Mouse (Mus musculus): ENCODE data around the gene Crkl. TPM values are rescaled to one million over a fixed set of nuclear protein-coding genes. Genes with fewer than 3 reads are reported as not detected.

Gene Crkl
- polyA plus RNA-seq, 2 experiments from 2014 or later: 20.2 to 24.2 TPM

GRCm38 (mm10) chr16:17530640-17531288 lies 79.0 kb downstream of the Crkl start, which contains the start of gene Thap7:
Gene Thap7, minus strand, starts transcription at chr16:17531136.
- ATAC-seq: peak; percentile 94

- ATAC-seq: no peak
Measured at GRCm38 (mm10) chr16:17532271-17532670, 80.5 kb downstream of the Crkl start.

- no peak for ATAC-seq
Measured at GRCm38 (mm10) chr16:17532676-17533329, 81.0 kb downstream of the Crkl start.

GRCm38 (mm10) chr16:17536584-17536983 lies 84.8 kb downstream of the Crkl start:
- ATAC-seq: no peak

Other genes starting within 250 kb of the Crkl start
- 100 to 1,000 TPM; 246 to 283 TPM for gene Ube2l3, start 249.3 kb upstream of the Crkl start, polyA plus RNA-seq (2017; shearing (Covaris generic))
- not detected for gene Rimbp3, start 243.4 kb upstream of the Crkl start, polyA plus RNA-seq (2017; shearing (Covaris generic))
- gene Hic2, start 218.4 kb upstream of the Crkl start, polyA plus RNA-seq (2017; shearing (Covaris generic)): 1 to 10 TPM in 1 of 2 experiments, under 1 TPM in 1; 0.89 to 2.1 TPM
- 10 to 100 TPM; 31.0 to 41.3 TPM for gene Tmem191c, start 175.9 kb upstream of the Crkl start, polyA plus RNA-seq (2017; shearing (Covaris generic))
- under 1 TPM; 0.82 TPM for gene Serpind1, start 120.6 kb upstream of the Crkl start, polyA plus RNA-seq (2017; shearing (Covaris generic))
- 10 to 100 TPM; 10.5 to 22.1 TPM for gene Snap29, start 46.0 kb upstream of the Crkl start, polyA plus RNA-seq (2017; shearing (Covaris generic))
- 10 to 100 TPM; 56.9 to 57.5 TPM for gene Pi4ka, start 45.7 kb upstream of the Crkl start, polyA plus RNA-seq (2017; shearing (Covaris generic))
- gene Aifm3, start 37.6 kb downstream of the Crkl start, polyA plus RNA-seq (2017; shearing (Covaris generic)): under 1 TPM in 1 of 2 experiments, not detected in 1; 0.27 TPM
- gene Lztr1, start 56.7 kb downstream of the Crkl start, polyA plus RNA-seq (2017; shearing (Covaris generic)): 10 to 100 TPM; 53.9 to 68.8 TPM
- 10 to 100 TPM; 66.1 to 98.7 TPM for gene Thap7, start 79.1 kb downstream of the Crkl start, polyA plus RNA-seq (2017; shearing (Covaris generic))
- not detected for gene Lrrc74b, start 109.3 kb downstream of the Crkl start, polyA plus RNA-seq (2017; shearing (Covaris generic))
- not detected for gene P2rx6, start 109.9 kb downstream of the Crkl start, polyA plus RNA-seq (2017; shearing (Covaris generic))
- gene Slc7a4, start 131.2 kb downstream of the Crkl start, polyA plus RNA-seq (2017; shearing (Covaris generic)): 1 to 10 TPM; 2.3 to 4.3 TPM
- 10 to 100 TPM; 13.3 to 34.7 TPM for gene Smpd4, start 167.4 kb downstream of the Crkl start, polyA plus RNA-seq (2017; shearing (Covaris generic))
- 1 to 10 TPM in 1 of 2 experiments, under 1 TPM in 1; 0.52 to 1.2 TPM for gene Ccdc74a, start 194.5 kb downstream of the Crkl start, polyA plus RNA-seq (2017; shearing (Covaris generic))